Mouse (Mus musculus): ENCODE results near the gene Itga2. TPM values are rescaled to one million over a fixed set of nuclear protein-coding genes. Genes with fewer than 3 reads are reported as not detected.

Itga2 gene
- polyA plus RNA-seq, 1 experiment from 2014 or later: 0.68 TPM

GRCm38 (mm10) chr13:114793250-114794030 is 138.5 kb downstream of the Itga2 start:
- DNase-seq (ENCODE audit: low spot score) (peak; percentile 69), ATAC-seq (ENCODE audit: insufficient number of reproducible peaks, low FRiP score, low TSS enrichment, low read depth) (no peak; the same call in 1 of the 2 replicates)
- Histone ChIP-seq H3K4me3 (ENCODE audit: low read depth, low read length) (no peak overlapping the region), H3K9ac (ENCODE audit: low read length) (no peak overlapping the region), H3K9me3 (ENCODE audit: control insufficient read depth, low read length) (no peaks in the 10 kb centered on the region), H3K27ac (replicated peaks; ENCODE audit: low read depth, low read length) (no peak overlapping the region), H3K4me2 (ENCODE audit: low read depth, severe bottlenecking) (no peak overlapping the region), H3K4me1 (ENCODE audit: control insufficient read depth, insufficient read depth, low read length) (no peaks in the 10 kb centered on the region), H3K36me3 (ENCODE audit: control insufficient read depth, insufficient read depth, low read length) (no peaks in the 10 kb centered on the region), H3K27me3 (ENCODE audit: control insufficient read depth, insufficient read depth, low read length) (no peaks in the 10 kb centered on the region)
- 54% methylated on average over 6 of the region's 6 CpGs for WGBS

- H3K4me2 ChIP-seq (ENCODE audit: low read depth, severe bottlenecking): no peak overlapping the region
- no peaks in the 10 kb centered on the region for H3K9me3 ChIP-seq (ENCODE audit: control insufficient read depth, low read length)
- ATAC-seq (ENCODE audit: insufficient number of reproducible peaks, low FRiP score, low TSS enrichment, low read depth) (no peak), DNase-seq (ENCODE audit: low spot score) (no peak)
- no peak overlapping the region for H3K27ac ChIP-seq (replicated peaks; ENCODE audit: low read depth, low read length)
- 90% methylated on average over 1 of the region's 1 CpGs for WGBS
- no peak overlapping the region for H3K9ac ChIP-seq (ENCODE audit: low read length)
- H3K4me1 ChIP-seq (ENCODE audit: control insufficient read depth, insufficient read depth, low read length): no peaks in the 10 kb centered on the region
- no peaks in the 10 kb centered on the region for H3K36me3 ChIP-seq (ENCODE audit: control insufficient read depth, insufficient read depth, low read length)
- no peaks in the 10 kb centered on the region for H3K27me3 ChIP-seq (ENCODE audit: control insufficient read depth, insufficient read depth, low read length)
- H3K4me3 ChIP-seq (ENCODE audit: low read depth, low read length): no peak overlapping the region
These were observed 140.4 kb downstream of the Itga2 start for GRCm38 (mm10) chr13:114791511-114791910.

Other genes with a start within 250 kb of the Itga2 start
- 81.1 and 84.3 TPM in 2 replicates for gene Mocs2, start 113.9 kb downstream of the Itga2 start, polyA plus RNA-seq (2014; fragmentation: Nextera tagmentation; extraction: Ambion mirVana)
- gene Pelo, start 158.1 kb upstream of the Itga2 start, polyA plus RNA-seq (2014; fragmentation: Nextera tagmentation; extraction: Ambion mirVana): 9.0 and 10.8 TPM in 2 replicates
- 2.2 and 4.2 TPM in 2 replicates for gene Gm49395, start 169.8 kb upstream of the Itga2 start, polyA plus RNA-seq (2014; fragmentation: Nextera tagmentation; extraction: Ambion mirVana)
- gene Itga1, start 169.9 kb upstream of the Itga2 start, polyA plus RNA-seq (2014; fragmentation: Nextera tagmentation; extraction: Ambion mirVana): 3.3 and 4.3 TPM in 2 replicates

All from limb, embryonic 11.5 days (tissue).